Mouse (Mus musculus) heart, embryonic 11.5 days (tissue): Measurements from ENCODE around the gene Pdzd8. TPM values are rescaled to one million over a fixed set of nuclear protein-coding genes. Genes with fewer than 3 reads are reported as not detected.

Source experiments
- ATAC-seq: fragments of 200-750 bp; cut with Nextera tagmentation; replicated peaks from 2 replicates; pipeline ENCODE4 v1.8.0; 2017; ENCODE audit warnings: moderate library complexity; ENCODE audit not compliant: insufficient number of reproducible peaks, low FRiP score, low TSS enrichment
- H3K27ac ChIP-seq: fragments of 300-500 bp; sonication (generic); 2 replicates; pipeline ENCODE4 v1.5.1; 2014; ENCODE audit warnings: mild to moderate bottlenecking, low read depth, low read length
- H3K27me3 ChIP-seq: fragments of 300-500 bp; sonication (generic); 2 replicates; pipeline ENCODE4 v1.6.1; 2014; ENCODE audit warnings: mild to moderate bottlenecking, low read length, mixed read lengths; ENCODE audit not compliant: control insufficient read depth, insufficient read depth
- H3K36me3 ChIP-seq: fragments of 300-500 bp; sonication (generic); 2 replicates; pipeline ENCODE4 v1.6.1; 2014; ENCODE audit warnings: mild to moderate bottlenecking, low read length, moderate library complexity, mixed read lengths; ENCODE audit not compliant: control insufficient read depth, insufficient read depth
- H3K4me1 ChIP-seq: fragments of 300-500 bp; sonication (generic); 2 replicates; pipeline ENCODE4 v1.6.1; 2014; ENCODE audit warnings: low read length; ENCODE audit not compliant: control insufficient read depth, insufficient read depth
- H3K4me2 ChIP-seq: fragments of 300-500 bp; sonication (generic); 2 replicates; pipeline ENCODE4 v1.6.1; 2014; ENCODE audit warnings: mild to moderate bottlenecking, moderate library complexity
- H3K4me3 ChIP-seq: fragments of 300-500 bp; sonication (generic); 2 replicates; pipeline ENCODE4 v1.5.1; 2014; ENCODE audit warnings: low read depth, low read length
- H3K9ac ChIP-seq: fragments of 300-500 bp; sonication (generic); 2 replicates; pipeline ENCODE4 v1.6.1; 2014; ENCODE audit warnings: mild to moderate bottlenecking, low read depth, low read length, moderate library complexity
- H3K9me3 ChIP-seq: fragments of 300-500 bp; sonication (generic); replicated peaks from 2 replicates; pipeline ENCODE4 v1.6.1; 2016; ENCODE audit warnings: low read length; ENCODE audit not compliant: control insufficient read depth
- WGBS: fragments of 180-500 bp; shearing (Covaris S2); extraction: QIAGEN DNeasy Blood & Tissue Kit; methylation state at CpG from one replicate; pipeline ENCODE4 v1.1.7; 2014; ENCODE audit not compliant: insufficient replicate concordance; 5-methylcytosine and 5-hydroxymethylcytosine counted together
- polyA plus RNA-seq: library from polyadenylated mRNA; unstranded; fragments of >200 nt; fragmentation: Nextera tagmentation; extraction: Ambion mirVana; gene quantifications from 2 replicates; pipeline ENCODE4 v1.2.1, GENCODE M21; 2014

Pdzd8 gene
- polyA plus RNA-seq, 1 experiment from 2014 or later: 12.1 TPM

GRCm38 (mm10) chr19:59276354-59276753, 69.2 kb downstream of the Pdzd8 start:
- Histone ChIP-seq H3K9ac (no peak overlapping the region), H3K4me2 (no peak overlapping the region), H3K9me3 (no peaks in the 10 kb centered on the region), H3K4me1 (no peaks in the 10 kb centered on the region), H3K4me3 (no peak overlapping the region), H3K36me3 (no peaks in the 10 kb centered on the region), H3K27ac (no peak overlapping the region), H3K27me3 (no peaks in the 10 kb centered on the region)
- ATAC-seq: no peak
- 82% methylated on average over 7 of the region's 7 CpGs for WGBS

DNA sequence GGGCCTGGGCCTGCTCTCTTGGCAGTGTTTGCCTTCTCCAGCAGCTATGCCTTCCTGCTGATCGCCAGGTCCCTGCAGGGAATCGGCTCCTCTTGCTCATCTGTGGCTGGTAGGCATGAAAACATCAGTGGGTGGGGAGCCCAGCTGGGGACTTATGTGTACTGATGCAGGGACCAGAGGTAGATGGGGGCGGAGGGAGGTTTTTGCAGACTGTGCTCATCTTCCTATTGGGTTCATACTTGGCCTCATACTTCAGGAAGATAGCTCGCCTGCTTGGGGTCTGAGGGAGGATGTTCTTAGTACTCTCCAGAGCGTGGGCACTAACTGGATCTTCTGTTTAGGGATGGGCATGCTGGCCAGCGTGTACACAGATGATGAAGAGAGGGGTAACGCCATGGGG, 72.4 kb downstream of the Pdzd8 start:
- 85% methylated on average over 7 of the region's 7 CpGs for WGBS
- H3K9me3 ChIP-seq: no peaks in the 10 kb centered on the region
- H3K36me3 ChIP-seq: no peaks in the 10 kb centered on the region
- no peak overlapping the region for H3K4me2 ChIP-seq
- H3K4me1 ChIP-seq: no peaks in the 10 kb centered on the region
- H3K27me3 ChIP-seq: no peaks in the 10 kb centered on the region
- ATAC-seq: no peak
- H3K4me3 ChIP-seq: no peak overlapping the region
- no peak overlapping the region for H3K9ac ChIP-seq
- no peak overlapping the region for H3K27ac ChIP-seq

DNA sequence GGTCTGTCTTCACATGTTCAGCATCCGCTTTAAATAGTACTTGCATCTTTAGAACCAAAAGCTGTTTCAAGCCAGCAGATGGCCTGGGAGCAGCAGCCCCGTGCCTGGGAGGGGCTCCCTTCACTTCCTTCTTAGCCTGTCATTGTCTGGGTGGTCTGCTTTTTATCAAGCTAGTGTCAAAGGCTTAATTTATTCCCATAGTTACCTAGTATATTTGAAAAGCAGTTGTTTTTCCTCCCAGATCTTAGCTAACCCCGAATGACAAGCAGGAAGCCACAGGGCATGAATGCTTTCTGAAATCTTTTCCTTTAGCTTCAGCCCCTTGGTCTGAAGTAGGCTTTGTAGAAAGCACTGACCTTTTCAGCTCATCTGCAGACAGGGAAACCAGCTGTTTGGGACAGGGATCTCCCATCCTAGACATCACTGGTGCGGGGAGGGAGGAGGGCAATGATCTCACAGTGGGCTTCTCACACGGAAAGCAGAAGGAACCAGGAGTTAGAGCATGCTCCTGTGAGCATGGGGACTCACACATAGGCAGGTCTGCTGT, 78.1 kb downstream of the Pdzd8 start:
- Histone ChIP-seq H3K9ac (no peak overlapping the region), H3K4me2 (0 out of 2 replicates have a peak overlapping the region, but pooled peaks have one; percentile 25), H3K4me1 (peaks cover 8% of the 10 kb centered on the region), H3K27ac (peak overlapping the region; percentile 51; the same call in 1 of the 2 replicates), H3K27me3 (peaks cover 8% of the 10 kb centered on the region; the same call in 1 of the 2 replicates), H3K36me3 (no peaks in the 10 kb centered on the region), H3K4me3 (no peak overlapping the region), H3K9me3 (no peaks in the 10 kb centered on the region)
- ATAC-seq: no peak
- WGBS: 11% methylated on average over 5 of the region's 5 CpGs

GRCm38 (mm10) chr19:59265907-59266306, 79.7 kb downstream of the Pdzd8 start:
- H3K27me3 ChIP-seq: peaks cover 22% of the 10 kb centered on the region
- peaks cover 8% of the 10 kb centered on the region for H3K4me1 ChIP-seq
- 69% methylated on average over 6 of the region's 6 CpGs for WGBS
- no peak overlapping the region for H3K27ac ChIP-seq
- H3K9ac ChIP-seq: no peak overlapping the region
- H3K4me2 ChIP-seq: no peak overlapping the region
- no peak for ATAC-seq
- no peaks in the 10 kb centered on the region for H3K9me3 ChIP-seq
- H3K36me3 ChIP-seq: no peaks in the 10 kb centered on the region
- no peak overlapping the region for H3K4me3 ChIP-seq

DNA sequence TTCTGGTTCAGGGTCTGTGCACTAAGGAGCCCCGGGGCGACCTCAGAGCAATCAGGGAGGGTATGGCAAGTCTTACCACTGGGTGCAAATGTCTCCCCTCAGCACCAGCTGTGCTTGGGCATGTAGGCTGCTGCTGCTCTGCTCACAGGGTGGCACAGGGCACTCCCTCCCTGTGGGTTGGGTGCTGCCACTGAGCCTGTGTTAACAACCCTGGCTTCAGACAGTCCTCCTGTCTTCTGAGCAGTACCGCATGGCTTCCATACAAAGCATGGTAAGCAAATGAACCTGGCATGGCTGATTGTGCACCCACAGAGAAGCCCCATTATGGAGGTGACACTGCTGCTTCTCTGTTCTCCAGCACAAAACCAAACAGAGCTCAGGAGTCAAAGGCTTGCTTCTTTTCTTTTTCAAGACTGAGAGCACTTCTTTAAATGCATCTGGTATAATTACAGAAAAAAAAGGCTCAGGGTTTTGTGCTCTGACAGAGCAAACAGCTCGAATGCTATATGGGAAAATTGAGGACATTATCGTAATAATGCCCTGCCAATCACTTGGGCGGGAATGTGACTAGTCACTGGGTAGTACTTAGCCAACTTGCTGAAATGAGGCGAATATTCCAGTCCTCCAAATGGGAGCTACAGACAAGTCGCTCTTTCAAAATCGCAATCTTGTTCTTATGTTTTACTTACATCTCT, 80.6 kb downstream of the Pdzd8 start:
- H3K27ac ChIP-seq: no peak overlapping the region
- WGBS: 76% methylated on average over 9 of the region's 9 CpGs
- peaks cover 15% of the 10 kb centered on the region for H3K4me1 ChIP-seq
- ATAC-seq: no peak
- H3K9me3 ChIP-seq: no peaks in the 10 kb centered on the region
- H3K36me3 ChIP-seq: no peaks in the 10 kb centered on the region
- H3K27me3 ChIP-seq: peaks cover 25% of the 10 kb centered on the region
- no peak overlapping the region for H3K4me2 ChIP-seq
- H3K4me3 ChIP-seq: no peak overlapping the region
- H3K9ac ChIP-seq: no peak overlapping the region

DNA sequence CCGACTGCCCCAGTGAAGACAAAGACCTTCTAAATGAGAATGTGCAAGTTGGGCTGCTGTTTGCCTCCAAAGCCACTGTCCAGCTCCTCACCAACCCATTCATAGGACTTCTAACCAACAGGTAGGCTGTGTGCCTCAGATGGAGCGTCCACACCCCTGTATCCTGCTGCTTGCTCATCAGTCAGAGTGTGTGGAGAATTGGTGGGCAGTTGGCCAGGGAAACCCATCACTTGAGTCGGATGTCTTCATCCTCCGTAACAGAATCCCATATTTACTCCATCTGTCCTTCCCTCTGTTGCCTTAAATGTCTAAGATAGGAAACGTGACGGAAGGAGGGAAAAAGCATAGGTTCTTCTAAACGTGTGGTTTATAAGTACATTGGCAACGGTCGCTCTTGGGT, 82.4 kb downstream of the Pdzd8 start:
- WGBS: 84% methylated on average over 9 of the region's 9 CpGs
- no peak for ATAC-seq
- peaks cover 30% of the 10 kb centered on the region for H3K27me3 ChIP-seq

DNA sequence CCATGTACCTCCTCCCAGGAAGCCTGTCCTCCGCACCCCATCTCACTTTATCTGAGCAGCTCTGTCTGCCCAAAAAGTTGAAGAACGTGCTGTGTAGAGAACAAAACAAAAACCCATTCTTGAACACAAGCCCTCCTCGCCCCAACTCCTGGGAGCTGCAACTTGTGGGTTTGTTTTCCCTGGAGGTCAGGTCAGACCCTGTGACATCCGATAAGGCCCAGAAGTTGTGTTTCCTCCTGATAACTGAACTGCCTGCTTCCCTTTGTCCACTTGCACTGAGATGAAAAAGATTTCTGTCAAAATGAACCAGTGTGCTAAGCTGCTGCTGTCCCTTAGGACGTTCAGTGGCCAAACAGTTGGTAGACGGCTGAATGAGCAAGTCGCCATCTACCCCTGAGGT, 84.0 kb downstream of the Pdzd8 start:
- 27% methylated on average over 7 of the region's 7 CpGs for WGBS
- peaks cover 7% of the 10 kb centered on the region for H3K4me1 ChIP-seq
- H3K4me2 ChIP-seq: peak overlapping the region; percentile 92
- H3K27ac ChIP-seq: no peak overlapping the region
- H3K4me3 ChIP-seq: peak overlapping the region; percentile 51
- no peak overlapping the region; the same call in 1 of the 2 replicates for H3K9ac ChIP-seq
- H3K9me3 ChIP-seq: no peaks in the 10 kb centered on the region
- ATAC-seq: peak; percentile 44
- peaks cover 30% of the 10 kb centered on the region for H3K27me3 ChIP-seq
- no peaks in the 10 kb centered on the region for H3K36me3 ChIP-seq

More for the DNA sequence above, 82.4 kb downstream of the Pdzd8 start:
- H3K27ac ChIP-seq: no peak overlapping the region
- H3K4me2 ChIP-seq: no peak overlapping the region
- H3K4me1 ChIP-seq: peaks cover 15% of the 10 kb centered on the region
- no peak overlapping the region for H3K4me3 ChIP-seq
- H3K9me3 ChIP-seq: no peaks in the 10 kb centered on the region
- no peaks in the 10 kb centered on the region for H3K36me3 ChIP-seq
- H3K9ac ChIP-seq: no peak overlapping the region

DNA sequence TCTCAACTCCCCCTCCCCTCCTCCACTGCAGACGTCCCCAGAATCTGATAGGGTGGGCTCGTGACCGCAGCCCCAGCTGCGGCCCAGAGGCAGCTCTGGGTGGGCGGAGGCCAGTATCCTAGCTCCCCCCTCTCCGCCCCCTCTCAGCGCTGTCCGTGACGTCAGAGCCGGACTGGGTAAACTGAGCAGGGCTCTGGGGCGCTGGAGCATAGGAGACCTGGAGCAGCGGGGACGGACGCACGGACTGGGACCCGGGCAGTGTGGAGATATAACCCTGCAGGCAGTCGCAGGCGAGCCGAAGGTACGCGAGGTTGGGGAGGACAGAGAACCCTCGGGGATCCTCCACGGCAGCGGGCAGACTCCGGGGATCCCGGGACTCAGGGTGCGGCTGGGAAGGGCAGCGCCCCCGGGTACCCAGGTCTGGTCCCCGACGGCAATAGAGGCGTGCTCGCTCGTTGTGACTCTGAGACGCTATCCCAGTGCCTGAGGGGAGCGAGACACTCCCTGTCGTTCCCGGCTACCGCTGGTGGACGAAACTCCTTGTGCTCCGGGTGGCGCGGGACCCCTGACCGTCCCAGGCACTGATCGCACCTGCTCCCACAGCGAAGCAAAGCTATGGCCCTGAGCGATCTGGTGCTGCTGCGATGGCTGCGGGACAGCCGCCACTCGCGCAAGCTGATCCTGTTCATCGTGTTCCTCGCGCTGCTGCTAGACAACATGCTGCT, 84.7 kb downstream of the Pdzd8 start, which contains the start of gene Slc18a2:
Slc18a2 (plus strand) TSS at position 179 of the 725 bp plus-strand sequence.
- peak within 1 kb of the TSS; percentile 51 for H3K4me3 ChIP-seq
- H3K4me1 ChIP-seq: peaks cover 7% of the 10 kb centered on the region
- peak within 1 kb of the TSS; percentile 65 for H3K9ac ChIP-seq
- H3K36me3 ChIP-seq: no peaks in the 10 kb centered on the region
- H3K9me3 ChIP-seq: no peaks in the 10 kb centered on the region
- H3K27me3 ChIP-seq: peaks cover 30% of the 10 kb centered on the region
- peak within 1 kb of the TSS; percentile 92 for H3K4me2 ChIP-seq
- H3K27ac ChIP-seq: no peak within 1 kb of the TSS
- under 1% methylated on average over 55 of the region's 55 CpGs for whole genome bisulfite sequencing
- peak; percentile 85 for ATAC-seq
